Mouse (Mus musculus) forebrain, embryonic 12.5 days (tissue): ENCODE measurements around the gene Dhrs7b. TPM values are rescaled to one million over a fixed set of nuclear protein-coding genes. Genes with fewer than 3 reads are reported as not detected.
"Not testable (repeated sequence)": the region's sequence is repeated elsewhere in the genome, so short reads cannot be mapped to it uniquely, and the experiment has no call there.

Experiments
- ATAC-seq: fragments of 200-750 bp; cut with Nextera tagmentation; 2 replicates; pipeline ENCODE4 v1.8.0; 2017; ENCODE audit warnings: moderate TSS enrichment; ENCODE audit not compliant: low FRiP score
- H3K27ac ChIP-seq: fragments of 300-500 bp; sonication (generic); 2 replicates; pipeline ENCODE4 v1.5.1; 2016; ENCODE audit warnings: mild to moderate bottlenecking
- H3K27me3 ChIP-seq: fragments of 300-500 bp; sonication (generic); 2 replicates; pipeline ENCODE4 v1.6.1; 2016; ENCODE audit warnings: mild to moderate bottlenecking
- H3K36me3 ChIP-seq: fragments of 300-500 bp; sonication (generic); replicated peaks from 2 replicates; pipeline ENCODE4 v1.6.1; 2016; ENCODE audit warnings: mild to moderate bottlenecking
- H3K4me1 ChIP-seq: fragments of 300-500 bp; sonication (generic); 2 replicates; pipeline ENCODE4 v1.6.1; 2016
- H3K4me2 ChIP-seq: fragments of 300-500 bp; sonication (generic); 2 replicates; pipeline ENCODE4 v1.6.1; 2016; ENCODE audit warnings: mild to moderate bottlenecking, moderate library complexity
- H3K4me3 ChIP-seq: fragments of 300-500 bp; sonication (generic); replicated peaks from 2 replicates; pipeline ENCODE4 v1.5.1; 2016; ENCODE audit warnings: mild to moderate bottlenecking
- H3K9ac ChIP-seq: fragments of 300-500 bp; sonication (generic); 2 replicates; pipeline ENCODE4 v1.6.1; 2016; ENCODE audit warnings: mild to moderate bottlenecking
- H3K9me3 ChIP-seq: fragments of 300-500 bp; sonication (generic); 2 replicates; pipeline ENCODE4 v1.6.1; 2016
- WGBS: fragments of 180-500 bp; shearing (Covaris S2); methylation state at CpG from one replicate; pipeline ENCODE4 v1.1.7; 2016; 5-methylcytosine and 5-hydroxymethylcytosine counted together
- polyA plus RNA-seq: library from polyadenylated mRNA; unstranded; fragments of >200 nt; fragmentation: Nextera tagmentation; extraction: Ambion mirVana; gene quantifications from 2 replicates; pipeline ENCODE4 v1.2.1, GENCODE M21; 2016

The Dhrs7b gene
- polyA plus RNA-seq, 1 experiment from 2014 or later = 27.2 TPM

DNA sequence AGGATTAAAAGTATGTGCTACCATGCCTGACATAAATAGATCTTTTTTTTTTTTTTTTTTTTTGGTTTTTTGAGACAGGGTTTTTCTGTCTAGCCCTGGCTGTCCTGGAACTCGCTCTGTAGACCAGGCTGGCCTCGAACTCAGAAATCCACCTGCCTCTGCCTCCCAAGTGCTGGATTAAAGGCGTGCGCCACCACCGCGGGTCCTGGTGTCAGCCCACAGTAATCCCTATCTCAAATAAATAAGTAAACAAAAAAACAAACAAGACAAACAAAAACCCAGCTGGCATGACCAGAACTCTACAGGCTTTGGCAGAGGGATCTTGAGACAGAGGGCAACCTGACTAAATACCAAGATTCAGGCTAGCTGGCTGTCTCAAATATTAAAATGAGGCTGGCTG is 18.8 kb upstream of the Dhrs7b start, which contains the start of gene Shmt1:
Gene Shmt1, minus strand, starts transcription at position 101 of the 400 bp plus-strand sequence.
- peaks cover 26% of the 10 kb centered on the region for H3K4me1 ChIP-seq
- not testable (repeated sequence) for H3K9me3 ChIP-seq, H3K36me3 ChIP-seq, H3K27ac ChIP-seq, ATAC-seq, H3K27me3 ChIP-seq
- H3K4me3 ChIP-seq = peak within 1 kb of the TSS; percentile 49
- WGBS = 38% methylated on average over 6 of the region's 6 CpGs
- peak within 1 kb of the TSS; percentile 77 for H3K4me2 ChIP-seq
- H3K9ac ChIP-seq = peak within 1 kb of the TSS; percentile 38; the same call in 1 of the 2 replicates

- Histone ChIP-seq H3K9me3 (no peaks in the 10 kb centered on the region), H3K27me3 (no peaks in the 10 kb centered on the region), H3K4me2 (no peak overlapping the region), H3K4me3 (no peak overlapping the region), H3K4me1 (no peaks in the 10 kb centered on the region), H3K36me3 (no peaks in the 10 kb centered on the region), H3K9ac (no peak overlapping the region), H3K27ac (no peak overlapping the region)
- 68% methylated on average over 5 of the region's 5 CpGs for WGBS
- ATAC-seq = no peak
Measured at GRCm38 (mm10) chr11:60816398-60816797, 14.0 kb upstream of the Dhrs7b start.

DNA sequence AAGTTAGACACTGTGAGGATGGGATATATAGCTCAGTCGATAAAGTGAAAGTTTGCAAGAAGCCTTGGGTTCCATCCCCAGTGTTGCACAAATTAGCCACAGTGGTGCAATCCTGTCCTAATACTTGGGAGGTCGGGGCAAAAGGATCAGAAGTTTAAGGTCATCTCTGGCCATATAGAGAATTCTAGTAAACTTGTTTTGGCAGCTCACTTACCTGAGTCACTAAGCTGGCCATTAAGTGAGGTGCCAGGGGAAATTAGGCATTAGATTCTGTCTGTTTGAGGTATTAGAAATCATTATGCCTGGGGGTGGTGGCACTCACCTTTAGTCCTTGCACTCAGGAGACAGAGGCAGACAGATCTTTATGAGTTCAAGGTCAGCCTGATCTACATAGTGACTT is 6.7 kb upstream of the Dhrs7b start:
- Histone ChIP-seq H3K9me3 (no peaks in the 10 kb centered on the region), H3K27me3 (peaks cover 6% of the 10 kb centered on the region; the same call in 1 of the 2 replicates), H3K36me3 (no peaks in the 10 kb centered on the region), H3K4me2 (no peak overlapping the region), H3K4me3 (no peak overlapping the region), H3K27ac (no peak overlapping the region), H3K4me1 (no peaks in the 10 kb centered on the region), H3K9ac (no peak overlapping the region)
- 80% methylated on average over 2 of the region's 2 CpGs for WGBS
- ATAC-seq = no peak

GRCm38 (mm10) chr11:60825191-60825590 is 5.2 kb upstream of the Dhrs7b start:
- H3K27me3 ChIP-seq = peaks cover 6% of the 10 kb centered on the region; the same call in 1 of the 2 replicates
- H3K9me3 ChIP-seq = no peaks in the 10 kb centered on the region
- H3K9ac ChIP-seq = no peak overlapping the region
- H3K4me1 ChIP-seq = no peaks in the 10 kb centered on the region
- WGBS = 90% methylated on average over 3 of the region's 3 CpGs
- ATAC-seq = no peak
- H3K4me3 ChIP-seq = no peak overlapping the region
- no peak overlapping the region for H3K27ac ChIP-seq
- no peak overlapping the region for H3K4me2 ChIP-seq
- H3K36me3 ChIP-seq = no peaks in the 10 kb centered on the region

- Histone ChIP-seq H3K4me2 (no peak overlapping the region), H3K9ac (no peak overlapping the region), H3K27me3 (peaks cover 6% of the 10 kb centered on the region; the same call in 1 of the 2 replicates), H3K27ac (no peak overlapping the region), H3K4me3 (no peak overlapping the region), H3K4me1 (peaks cover 8% of the 10 kb centered on the region), H3K36me3 (no peaks in the 10 kb centered on the region), H3K9me3 (no peaks in the 10 kb centered on the region)
- 43% methylated on average over 1 of the region's 1 CpGs for WGBS
- ATAC-seq = no peak
Measured at GRCm38 (mm10) chr11:60826700-60827099, 3.7 kb upstream of the Dhrs7b start.

- no peak overlapping the region; the same call in 1 of the 2 replicates for H3K9ac ChIP-seq
- H3K4me1 ChIP-seq = peaks cover 8% of the 10 kb centered on the region
- H3K27ac ChIP-seq = no peak overlapping the region
- H3K27me3 ChIP-seq = peaks cover 6% of the 10 kb centered on the region; the same call in 1 of the 2 replicates
- H3K4me3 ChIP-seq = no peak overlapping the region
- no peak for ATAC-seq
- 37% methylated on average over 4 of the region's 4 CpGs for WGBS
- H3K4me2 ChIP-seq = no peak overlapping the region
- H3K9me3 ChIP-seq = no peaks in the 10 kb centered on the region
- no peaks in the 10 kb centered on the region for H3K36me3 ChIP-seq
Measured at GRCm38 (mm10) chr11:60827241-60827945, 3.0 kb upstream of the Dhrs7b start.

- Histone ChIP-seq H3K36me3 (no peaks in the 10 kb centered on the region), H3K4me3 (no peak overlapping the region), H3K4me2 (no peak overlapping the region), H3K9me3 (no peaks in the 10 kb centered on the region), H3K4me1 (peaks cover 8% of the 10 kb centered on the region), H3K27me3 (peaks cover 6% of the 10 kb centered on the region; the same call in 1 of the 2 replicates), H3K9ac (no peak overlapping the region), H3K27ac (no peak overlapping the region)
- 31% methylated on average over 2 of the region's 2 CpGs for WGBS
- no peak for ATAC-seq
Measured at GRCm38 (mm10) chr11:60828903-60829302, 1.5 kb upstream of the Dhrs7b start.

- WGBS = 93% methylated on average over 6 of the region's 6 CpGs
- Histone ChIP-seq H3K4me2 (no peak overlapping the region), H3K27ac (no peak overlapping the region), H3K27me3 (no peaks in the 10 kb centered on the region), H3K4me3 (no peak overlapping the region), H3K9me3 (no peaks in the 10 kb centered on the region), H3K4me1 (no peaks in the 10 kb centered on the region), H3K9ac (no peak overlapping the region), H3K36me3 (no peaks in the 10 kb centered on the region)
- no peak for ATAC-seq
Measured at GRCm38 (mm10) chr11:60836897-60837296, 6.5 kb downstream of the Dhrs7b start.

DNA sequence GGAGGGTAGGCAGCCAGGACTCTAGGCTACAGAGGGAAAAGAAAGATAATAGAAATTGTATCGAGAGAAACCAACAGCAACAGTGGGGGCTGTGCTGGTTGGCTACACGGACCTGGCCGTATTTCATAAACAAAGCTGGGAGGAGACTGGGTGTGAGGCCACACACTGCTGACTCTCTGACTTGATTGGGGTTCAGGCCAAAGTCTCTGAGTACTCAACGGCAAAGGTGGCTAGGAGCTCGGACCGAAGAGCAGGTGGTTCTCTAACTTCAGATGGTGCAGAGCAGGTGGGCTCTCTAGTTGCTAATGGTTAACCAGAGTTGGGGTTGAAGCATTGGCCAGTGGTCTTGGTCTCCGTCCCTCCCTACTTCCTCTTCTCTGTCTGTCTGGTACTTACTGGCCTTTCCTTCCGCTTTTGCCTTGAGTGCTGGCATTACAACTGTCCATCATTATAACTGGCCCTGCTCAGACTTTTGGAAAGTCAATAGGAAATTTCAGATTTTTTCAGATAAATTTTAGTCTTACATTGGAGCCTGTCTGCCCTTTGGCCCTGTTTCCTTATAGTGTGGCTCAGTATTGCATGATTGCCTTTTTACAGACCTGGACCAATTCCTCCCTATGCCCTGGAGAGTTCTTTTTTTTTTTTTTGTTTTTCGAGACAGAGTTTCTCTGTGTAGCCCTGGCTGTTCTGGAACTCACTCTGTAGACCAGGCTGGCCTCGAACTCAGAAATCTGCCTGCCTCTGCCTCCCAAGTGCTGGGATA is 7.4 kb downstream of the Dhrs7b start:
- WGBS = 95% methylated on average over 10 of the region's 10 CpGs
- no peak for ATAC-seq

DNA sequence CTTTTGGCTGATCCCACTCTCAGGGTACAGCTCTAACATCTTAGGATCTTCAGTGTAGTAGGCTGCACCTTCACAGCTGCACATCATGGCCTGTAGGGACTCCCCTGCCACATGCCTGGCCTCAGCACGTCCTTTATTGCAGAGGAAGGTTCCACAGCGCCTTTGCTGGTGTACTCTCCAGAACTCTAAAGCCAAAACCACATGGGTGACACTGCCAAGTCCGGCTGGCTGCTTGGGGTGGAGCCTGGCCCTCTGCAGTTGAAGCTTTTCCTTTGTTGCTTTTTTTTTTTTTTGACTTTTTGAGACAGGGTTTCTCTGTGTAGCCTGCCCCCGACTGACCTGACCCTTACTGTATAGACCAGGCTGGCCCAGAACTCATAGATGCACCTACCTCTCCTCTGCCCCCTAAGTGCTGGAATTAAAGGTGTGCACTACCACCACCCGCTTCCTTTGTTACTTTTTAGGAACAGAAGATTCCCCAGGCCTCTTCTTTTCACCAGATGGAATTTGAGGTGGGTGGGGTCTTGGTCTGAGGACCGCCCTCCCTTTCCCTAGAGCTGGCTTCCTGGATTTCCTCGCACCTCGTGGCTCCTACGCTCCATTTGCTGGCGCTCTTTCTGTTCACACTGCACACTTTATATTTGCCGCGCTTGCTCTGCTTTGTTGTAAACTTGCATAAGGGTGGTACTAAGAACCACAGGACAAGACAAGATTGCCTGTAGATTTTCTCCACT is 11.2 kb downstream of the Dhrs7b start:
- no peak for ATAC-seq
- WGBS = 81% methylated on average over 12 of the region's 12 CpGs
- H3K27ac ChIP-seq = no peak overlapping the region
- no peak overlapping the region for H3K9ac ChIP-seq
- no peak overlapping the region for H3K4me3 ChIP-seq
- H3K9me3 ChIP-seq = no peaks in the 10 kb centered on the region
- H3K4me2 ChIP-seq = no peak overlapping the region
- H3K4me1 ChIP-seq = no peaks in the 10 kb centered on the region
- H3K36me3 ChIP-seq = peaks cover 3% of the 10 kb centered on the region
- no peaks in the 10 kb centered on the region for H3K27me3 ChIP-seq

More for the DNA sequence above, 7.4 kb downstream of the Dhrs7b start:
- H3K9me3 ChIP-seq = no peaks in the 10 kb centered on the region
- no peak overlapping the region for H3K4me3 ChIP-seq
- H3K4me1 ChIP-seq = no peaks in the 10 kb centered on the region
- H3K9ac ChIP-seq = no peak overlapping the region
- no peaks in the 10 kb centered on the region for H3K36me3 ChIP-seq
- H3K4me2 ChIP-seq = no peak overlapping the region
- no peaks in the 10 kb centered on the region for H3K27me3 ChIP-seq
- H3K27ac ChIP-seq = no peak overlapping the region

GRCm38 (mm10) chr11:60843412-60843811 is 13.0 kb downstream of the Dhrs7b start:
- H3K27me3 ChIP-seq = no peaks in the 10 kb centered on the region
- 92% methylated on average over 5 of the region's 5 CpGs for WGBS
- no peak overlapping the region for H3K9ac ChIP-seq
- no peak for ATAC-seq
- no peaks in the 10 kb centered on the region for H3K4me1 ChIP-seq
- H3K27ac ChIP-seq = no peak overlapping the region
- H3K9me3 ChIP-seq = no peaks in the 10 kb centered on the region
- H3K4me2 ChIP-seq = no peak overlapping the region
- peaks cover 12% of the 10 kb centered on the region for H3K36me3 ChIP-seq
- no peak overlapping the region for H3K4me3 ChIP-seq

DNA sequence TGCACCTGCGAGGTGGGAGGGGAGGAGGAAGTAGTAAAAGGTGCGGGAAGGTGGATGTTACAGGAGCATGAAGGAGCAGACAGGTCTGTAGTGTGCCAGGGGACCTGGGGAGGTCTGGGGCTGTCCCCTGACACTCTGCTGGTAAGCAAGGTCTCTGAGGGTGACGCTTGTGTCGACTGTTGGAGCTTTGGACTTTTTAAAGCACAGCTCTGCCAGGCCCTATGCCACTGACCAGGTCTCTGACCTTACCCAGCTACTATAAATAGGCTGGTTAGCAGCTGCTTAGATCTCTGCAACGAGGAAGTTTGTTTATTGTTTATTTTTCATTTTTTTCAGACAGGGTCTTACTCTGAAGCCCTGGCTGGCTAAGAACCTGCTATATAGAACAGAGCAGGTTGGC is 15.0 kb downstream of the Dhrs7b start:
- Histone ChIP-seq H3K9me3 (no peaks in the 10 kb centered on the region), H3K9ac (no peak overlapping the region), H3K27me3 (no peaks in the 10 kb centered on the region), H3K27ac (no peak overlapping the region), H3K4me3 (no peak overlapping the region), H3K4me2 (no peak overlapping the region), H3K4me1 (no peaks in the 10 kb centered on the region), H3K36me3 (peaks cover 23% of the 10 kb centered on the region)
- ATAC-seq = no peak
- WGBS = 88% methylated on average over 5 of the region's 5 CpGs
